Mouse (Mus musculus): ENCODE measurements around the gene Gm28047.

DNA sequence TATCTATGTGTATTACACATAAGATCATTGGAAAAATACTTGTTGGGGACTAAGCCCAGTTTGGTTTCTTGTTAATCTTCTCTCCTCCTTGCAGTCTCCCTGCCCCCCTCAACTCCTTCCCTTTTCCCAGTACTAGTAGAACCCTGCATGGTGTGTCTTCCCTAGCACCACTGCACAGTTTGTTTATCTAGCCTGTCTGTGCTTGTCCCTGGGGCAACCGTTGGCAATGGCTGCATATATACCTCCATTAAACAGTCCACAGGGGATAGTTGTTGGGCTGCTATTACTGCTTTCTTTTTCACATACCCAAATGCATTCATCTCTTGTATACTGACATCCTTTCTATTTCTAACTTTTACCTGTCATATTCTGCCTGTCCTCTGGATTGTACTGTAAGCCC is 137.2 kb downstream of the Gm28047 start:
- TF ChIP-seq POLR2A (IDR thresholded peaks at IDR 0.05; ENCODE audit: low read depth, low read length) (no peak), CTCF (IDR thresholded peaks at IDR 0.05; ENCODE audit: extremely low read depth, insufficient read depth, insufficient read length, insufficient replicate concordance) (no peak)
